Mouse (Mus musculus) small intestine, adult 2 months (tissue): ENCODE data around the gene BC067074. TPM values are rescaled to one million over a fixed set of nuclear protein-coding genes. Genes with fewer than 3 reads are reported as not detected.
"Not testable (repeated sequence)": the region's sequence is repeated elsewhere in the genome, so short reads cannot be mapped to it uniquely, and the experiment has no call there.

Source experiments
- H3K27ac ChIP-seq: fragments of 200-500 bp; 2 replicates; pipeline ENCODE4 v1.5.1; 2012; ENCODE audit warnings: low read depth, low read length, control low read depth, inconsistent platforms; ENCODE audit not compliant: insufficient read depth
- H3K27me3 ChIP-seq: fragments of 200-500 bp; 2 replicates; pipeline ENCODE4 v1.6.1; 2012; ENCODE audit warnings: mild to moderate bottlenecking, moderate library complexity, low read length, inconsistent platforms; ENCODE audit not compliant: control insufficient read depth, insufficient read depth
- H3K36me3 ChIP-seq: fragments of 200-500 bp; 2 replicates; pipeline ENCODE4 v1.6.1; 2012; ENCODE audit warnings: mild to moderate bottlenecking, low read length, control low read depth, inconsistent platforms; ENCODE audit not compliant: control insufficient read depth, insufficient read depth
- H3K4me1 ChIP-seq: fragments of 200-500 bp; 2 replicates; pipeline ENCODE4 v1.6.1; 2012; ENCODE audit warnings: low read length, inconsistent platforms, mixed read lengths; ENCODE audit not compliant: control insufficient read depth, insufficient read depth, insufficient read length
- H3K4me3 ChIP-seq: fragments of 200-500 bp; 2 replicates; pipeline ENCODE4 v1.5.1; 2012; ENCODE audit warnings: low read depth, mild to moderate bottlenecking, control low read depth, inconsistent platforms, low read length, moderate library complexity
- CTCF ChIP-seq: fragments of 200-500 bp; IDR thresholded peaks from 2 replicates; pipeline ENCODE4 v1.5.1; 2012; ENCODE audit warnings: low read depth, mild to moderate bottlenecking, control low read depth, inconsistent platforms, low read length, moderate library complexity, mixed read lengths; ENCODE audit not compliant: insufficient replicate concordance, insufficient read length; ENCODE audit errors: extremely low read depth
- POLR2A ChIP-seq: fragments of 200-500 bp; IDR thresholded peaks from 2 replicates; pipeline ENCODE4 v1.6.1; 2012; ENCODE audit warnings: low read depth, mild to moderate bottlenecking, control low read depth, inconsistent platforms, low read length, moderate library complexity
- WGBS: fragments of 180-500 bp; shearing (Covaris S2); methylation state at CpG from one replicate; pipeline ENCODE4 v1.1.7; 2018; 5-methylcytosine and 5-hydroxymethylcytosine counted together
- polyA plus RNA-seq: library from polyadenylated mRNA; depleted of rRNA; stranded (reverse); fragments of >200 nt; gene quantifications from 2 replicates; pipeline ENCODE4 v1.2.3, GENCODE M21; 2012; rRNA removed

The BC067074 gene
- 0.09 and 0.10 TPM in 2 replicates for polyA plus RNA-seq

- WGBS, result 2% methylated on average over 60 of the region's 75 CpGs
- H3K4me3 ChIP-seq, result peak within 1 kb of the TSS; percentile 37
- peaks cover 16% of the 10 kb centered on the region for H3K27me3 ChIP-seq
- TF ChIP-seq POLR2A, result no peak
- TF ChIP-seq CTCF, result no peak
- H3K36me3 ChIP-seq, result no peaks in the 10 kb centered on the region
- no peak within 1 kb of the TSS for H3K27ac ChIP-seq
- peaks cover 6% of the 10 kb centered on the region for H3K4me1 ChIP-seq
These were observed at the start of gene BC067074 for GRCm38 (mm10) chr13:113292975-113293706. BC067074 (plus strand) TSS chr13:113293159.

GRCm38 (mm10) chr13:113245025-113245424, 47.9 kb upstream of the BC067074 start:
- WGBS, result 64% methylated on average over 8 of the region's 8 CpGs
- no peaks in the 10 kb centered on the region for H3K36me3 ChIP-seq
- no peak for TF ChIP-seq CTCF
- no peak for TF ChIP-seq POLR2A
- H3K27ac ChIP-seq, result no peak overlapping the region
- no peak overlapping the region for H3K4me3 ChIP-seq
- no peaks in the 10 kb centered on the region for H3K4me1 ChIP-seq
- 0 out of 2 replicates have a peak, but pooled peaks cover 3% of the 10 kb centered on the region for H3K27me3 ChIP-seq

GRCm38 (mm10) chr13:113252580-113252979, 40.4 kb upstream of the BC067074 start:
- not testable (repeated sequence) for H3K27ac ChIP-seq, H3K4me3 ChIP-seq, H3K4me1 ChIP-seq, H3K36me3 ChIP-seq, H3K27me3 ChIP-seq
- 70% methylated on average over 7 of the region's 7 CpGs for WGBS

DNA sequence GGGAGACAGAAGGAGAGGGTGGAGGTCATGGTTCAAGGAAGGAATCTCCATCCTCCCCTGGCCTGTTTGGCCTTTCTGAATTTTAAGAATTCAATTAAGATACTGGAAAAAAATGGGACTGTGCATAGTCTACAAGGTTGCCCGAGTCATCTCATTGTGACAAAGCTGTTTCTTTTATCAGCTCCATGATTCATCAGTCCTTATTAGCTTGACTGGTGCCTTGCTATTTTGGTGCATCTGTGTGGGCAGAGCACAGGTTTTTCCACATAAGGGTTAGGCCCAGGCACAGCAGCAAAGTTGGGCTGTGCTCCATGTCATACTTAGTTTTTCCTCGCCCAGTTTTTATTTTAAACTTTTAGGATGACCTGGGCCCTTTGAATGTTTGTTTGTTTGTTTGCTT, 36.2 kb upstream of the BC067074 start:
- 83% methylated on average over 2 of the region's 2 CpGs for WGBS
- H3K4me3 ChIP-seq, result no peak overlapping the region
- H3K4me1 ChIP-seq, result no peaks in the 10 kb centered on the region
- no peaks in the 10 kb centered on the region for H3K27me3 ChIP-seq
- no peak for TF ChIP-seq POLR2A
- no peak for TF ChIP-seq CTCF
- H3K36me3 ChIP-seq, result no peaks in the 10 kb centered on the region
- no peak overlapping the region for H3K27ac ChIP-seq

DNA sequence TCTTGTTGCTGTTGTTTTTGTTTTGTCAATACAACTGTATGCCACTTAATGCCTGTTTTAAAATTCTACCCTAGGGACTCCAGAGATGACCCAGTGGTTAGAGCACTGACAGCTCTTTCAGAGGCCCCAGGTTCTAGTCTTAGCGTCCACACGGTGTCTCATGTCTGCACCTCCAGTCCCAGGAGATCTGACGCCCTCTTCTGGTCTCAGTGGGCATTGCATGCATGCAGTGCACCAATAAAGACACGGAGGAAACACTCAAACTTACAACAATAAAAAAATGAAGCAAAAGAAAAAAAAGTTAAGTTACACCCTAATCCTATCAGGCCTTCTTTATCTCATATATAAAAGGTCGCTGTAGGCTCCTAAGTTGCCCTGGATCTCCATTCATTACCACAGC, 35.8 kb upstream of the BC067074 start:
- no peak for TF ChIP-seq POLR2A
- peak; percentile 24; the same call in 1 of the 2 replicates for TF ChIP-seq CTCF
- H3K27ac ChIP-seq, result no peak overlapping the region
- no peaks in the 10 kb centered on the region for H3K4me1 ChIP-seq
- no peaks in the 10 kb centered on the region for H3K27me3 ChIP-seq
- H3K36me3 ChIP-seq, result no peaks in the 10 kb centered on the region
- WGBS, result 49% methylated on average over 5 of the region's 5 CpGs
- H3K4me3 ChIP-seq, result no peak overlapping the region

GRCm38 (mm10) chr13:113259237-113259636, 33.7 kb upstream of the BC067074 start:
- no peaks in the 10 kb centered on the region for H3K27me3 ChIP-seq
- 89% methylated on average over 5 of the region's 5 CpGs for WGBS
- H3K27ac ChIP-seq, result no peak overlapping the region
- no peaks in the 10 kb centered on the region for H3K4me1 ChIP-seq
- no peak overlapping the region for H3K4me3 ChIP-seq
- TF ChIP-seq CTCF, result no peak
- TF ChIP-seq POLR2A, result no peak
- H3K36me3 ChIP-seq, result no peaks in the 10 kb centered on the region

- no peak for TF ChIP-seq CTCF
- no peak for TF ChIP-seq POLR2A
- Histone ChIP-seq H3K4me1 (no peaks in the 10 kb centered on the region), H3K27me3 (no peaks in the 10 kb centered on the region), H3K4me3 (no peak overlapping the region), H3K36me3 (no peaks in the 10 kb centered on the region), H3K27ac (no peak overlapping the region)
- 34% methylated on average over 12 of the region's 12 CpGs for WGBS
These were observed 30.1 kb upstream of the BC067074 start for GRCm38 (mm10) chr13:113262822-113263221.

DNA sequence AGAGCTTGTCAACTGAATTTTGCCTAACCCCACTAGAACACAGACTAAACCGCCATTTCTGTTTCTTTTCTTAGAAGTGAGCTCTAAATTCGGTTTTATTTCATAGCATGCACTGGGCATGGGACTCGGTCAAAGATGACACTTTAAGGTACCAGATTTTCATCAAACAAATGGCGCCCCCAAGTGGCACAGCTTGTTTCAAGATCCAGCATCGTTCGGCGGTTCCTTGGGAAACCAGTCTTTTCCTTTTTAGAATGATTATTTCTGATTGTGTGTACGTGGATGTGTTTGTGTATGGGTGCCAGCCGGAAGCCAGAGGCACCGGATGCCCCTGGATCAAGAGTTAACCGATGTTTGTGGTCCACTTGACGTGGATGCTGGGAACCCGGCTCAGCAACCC, 27.7 kb upstream of the BC067074 start:
- H3K27ac ChIP-seq, result no peak overlapping the region
- H3K27me3 ChIP-seq, result no peaks in the 10 kb centered on the region
- H3K4me3 ChIP-seq, result no peak overlapping the region
- TF ChIP-seq CTCF (peak; percentile 42; the same call in 1 of the 2 replicates), POLR2A (no peak)
- H3K4me1 ChIP-seq, result no peaks in the 10 kb centered on the region
- 25% methylated on average over 13 of the region's 13 CpGs for WGBS
- no peaks in the 10 kb centered on the region for H3K36me3 ChIP-seq
